Mouse (Mus musculus): ENCODE data around the gene Pum1.

The Pum1 gene

DNA sequence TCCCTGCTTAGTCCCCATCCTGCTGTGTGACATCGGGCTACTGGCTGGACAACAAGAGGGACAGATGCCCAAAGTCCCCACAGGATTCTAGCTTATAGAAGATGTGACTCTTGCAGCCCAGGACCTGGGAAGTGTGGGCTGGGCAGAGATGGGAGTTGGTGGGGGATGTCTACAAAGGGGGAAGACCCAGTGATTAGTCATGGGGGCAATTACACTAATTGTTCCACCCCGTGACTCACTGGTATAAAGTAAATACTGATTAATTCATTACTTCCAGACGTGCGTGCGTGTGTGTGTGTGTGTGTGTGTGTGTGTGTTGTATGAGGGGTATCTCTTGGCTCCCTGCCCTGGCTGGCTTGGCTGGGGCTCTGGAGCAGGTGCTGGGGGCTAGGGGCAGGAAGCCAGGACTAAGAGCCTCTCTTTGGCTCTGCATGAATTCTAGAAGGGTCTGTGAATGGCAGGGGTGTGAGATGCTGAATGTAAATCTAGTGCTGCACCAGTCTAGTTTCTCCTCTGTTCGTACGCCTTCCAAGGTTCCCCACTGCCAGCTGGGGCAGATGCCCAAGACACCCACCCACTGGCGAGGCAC is 151.7 kb downstream of the Pum1 start:
- DNase-seq (ENCODE audit: low read depth, low spot score) = no peak

DNA sequence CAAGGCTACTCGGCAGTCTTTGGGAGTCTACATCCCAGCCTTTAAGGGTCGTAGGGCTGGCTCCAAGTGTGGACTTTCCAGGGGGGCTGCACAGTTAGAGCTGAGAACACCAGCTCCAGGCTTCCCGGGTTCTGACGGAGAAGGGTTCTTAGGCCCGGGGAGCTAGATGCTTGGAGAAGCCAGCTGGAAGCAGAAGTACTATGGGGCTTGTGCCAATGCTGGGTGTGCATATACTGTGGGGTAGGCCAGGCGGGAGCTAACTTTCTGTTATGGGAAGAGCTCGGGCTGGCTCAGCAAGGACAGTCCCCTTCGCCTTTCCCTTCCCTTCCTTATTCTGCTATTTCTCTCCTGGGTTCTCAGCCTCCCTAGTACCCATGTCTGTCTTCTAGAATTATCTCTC is 152.7 kb downstream of the Pum1 start:
- no peak for DNase-seq (ENCODE audit: low read depth, low spot score)

DNA sequence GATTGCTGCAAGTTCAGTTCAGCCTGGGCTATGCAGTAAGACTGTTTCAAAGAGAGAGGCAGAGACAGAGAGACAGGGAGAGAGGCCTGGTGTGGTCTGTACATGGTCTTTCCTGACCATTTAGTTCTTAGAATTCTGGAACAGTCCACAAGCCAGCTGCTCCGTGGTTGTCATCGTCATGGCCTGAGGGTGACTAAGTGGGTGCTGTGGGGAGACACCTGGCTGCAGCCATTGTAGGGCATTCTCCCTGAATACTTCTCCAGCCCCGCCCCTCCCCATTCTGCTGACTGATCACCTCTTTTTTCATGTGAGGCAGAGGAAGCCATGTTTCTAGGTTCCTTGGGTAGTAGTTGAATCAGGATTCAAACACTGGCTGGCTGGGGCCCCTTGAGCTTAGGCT is 156.7 kb downstream of the Pum1 start:
- DNase-seq (ENCODE audit: low read depth, low spot score) = no peak

DNA sequence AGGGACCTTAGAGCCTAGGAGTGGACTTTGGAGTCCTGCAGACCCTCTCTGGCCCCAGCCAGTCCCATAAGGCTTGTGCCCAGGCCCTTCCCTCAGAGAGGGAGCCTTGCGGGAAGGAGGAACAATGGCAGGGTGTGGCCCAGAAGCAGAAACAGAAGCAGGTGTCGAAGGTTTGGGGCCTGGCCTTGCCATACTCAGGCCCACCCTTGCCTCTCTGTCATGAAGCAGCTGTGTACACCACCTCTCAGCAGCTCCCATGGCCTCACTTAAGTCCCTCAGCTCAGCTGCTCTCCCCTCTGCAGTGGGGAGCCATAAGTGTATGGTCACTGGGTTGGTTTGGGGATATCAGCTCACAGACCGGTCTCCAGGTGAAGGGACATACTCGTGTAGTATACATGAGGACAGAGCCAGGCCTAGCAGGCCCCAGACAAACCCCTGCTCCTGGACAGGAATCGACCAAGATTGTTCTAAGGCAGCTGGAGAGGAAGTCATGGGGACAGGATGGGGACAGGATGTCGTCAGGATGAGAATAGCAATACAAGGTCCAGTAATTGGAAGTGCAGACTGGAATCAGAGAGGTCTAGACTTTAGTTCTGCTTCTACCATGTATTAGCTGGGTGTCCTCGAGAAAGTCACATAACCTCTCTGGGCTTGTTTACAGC is 157.6 kb downstream of the Pum1 start:
- no peak for DNase-seq (ENCODE audit: low read depth, low spot score)

DNA sequence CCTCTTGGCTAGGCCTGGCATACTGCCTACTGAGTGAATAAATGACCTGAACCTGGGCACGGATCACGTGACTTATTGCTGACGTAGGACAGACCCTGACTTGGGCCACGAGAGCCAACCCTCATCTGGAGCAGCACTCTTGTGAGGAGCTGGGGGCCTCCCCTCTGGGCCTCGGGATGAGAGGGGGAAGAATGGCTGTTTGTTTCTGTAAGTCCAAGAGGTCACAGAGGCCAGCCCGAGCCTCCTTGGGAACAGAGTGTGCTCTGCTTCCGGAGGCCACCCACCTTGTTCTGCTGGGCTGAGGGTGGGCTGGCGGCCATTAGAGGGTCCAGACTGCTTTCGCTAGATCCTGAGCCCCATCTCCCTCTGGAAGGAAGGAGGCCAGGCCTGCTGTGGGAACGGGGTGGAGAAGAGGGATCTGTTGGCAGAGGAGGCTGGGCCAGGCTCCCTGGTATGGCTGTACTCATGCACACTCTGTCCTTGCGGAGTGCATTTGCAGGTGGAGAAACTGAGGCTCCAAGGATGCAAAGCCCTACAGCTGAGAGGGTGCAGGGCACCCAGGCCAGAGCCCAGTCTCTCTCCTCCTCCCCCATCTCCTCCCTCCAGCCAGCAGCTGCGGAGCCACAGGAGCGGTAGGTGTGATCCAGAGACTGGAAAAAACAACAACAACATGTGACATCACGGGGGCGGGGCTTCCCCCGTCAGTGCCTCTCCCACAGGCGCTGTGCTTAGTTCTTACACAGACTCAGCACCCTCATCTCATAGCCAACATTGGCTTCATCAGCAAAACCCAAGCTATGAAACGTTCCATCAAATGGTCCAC is 165.9 kb downstream of the Pum1 start:
- peak; percentile 34 for DNase-seq (ENCODE audit: low read depth, low spot score)
